Mouse (Mus musculus) heart, adult 2 months (tissue): Measurements from ENCODE around the gene C2cd2.

Experiments used
- EP300 ChIP-seq: fragments of 200-500 bp; IDR thresholded peaks from 2 replicates; pipeline ENCODE4 v1.6.1; 2011; ENCODE audit warnings: low read depth, low read length, control low read depth; ENCODE audit not compliant: insufficient read depth
- POLR2A ChIP-seq: fragments of 200-500 bp; IDR thresholded peaks from 2 replicates; pipeline ENCODE4 v1.6.1; 2011; ENCODE audit warnings: mild to moderate bottlenecking, low read depth, low read length, control low read depth; ENCODE audit not compliant: insufficient read depth

DNA sequence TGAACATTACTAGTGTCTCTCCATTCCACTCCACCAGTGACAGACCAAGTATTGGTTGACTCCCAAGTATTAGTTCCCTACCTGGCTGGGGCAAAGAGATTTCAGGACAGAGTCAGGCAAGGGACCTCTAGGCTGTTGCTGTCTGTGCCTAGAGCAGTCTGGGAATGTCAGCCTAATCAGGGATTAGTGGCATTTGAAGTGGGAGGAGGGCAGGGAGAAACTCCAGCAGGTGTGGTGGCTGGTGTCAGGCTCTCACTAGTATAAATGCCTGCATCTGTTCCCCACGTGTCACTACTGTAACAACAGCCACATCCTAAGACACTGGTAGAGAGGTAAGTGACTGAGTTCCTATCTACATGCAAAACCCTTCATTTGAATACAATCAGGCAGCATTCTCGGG lies 42.6 kb downstream of the C2cd2 start:
- no peak for TF ChIP-seq POLR2A
- no peak for TF ChIP-seq EP300
